Mouse (Mus musculus) midbrain, embryonic 16.5 days (tissue): ENCODE measurements around the gene Wdr45b. TPM values are rescaled to one million over a fixed set of nuclear protein-coding genes. Genes with fewer than 3 reads are reported as not detected.
"Not testable (repeated sequence)": the region's sequence is repeated elsewhere in the genome, so short reads cannot be mapped to it uniquely, and the experiment has no call there.

Experiments
- ATAC-seq: fragments of 200-750 bp; cut with Nextera tagmentation; 2 replicates; pipeline ENCODE4 v1.8.0; 2017; ENCODE audit warnings: moderate TSS enrichment
- H3K27ac ChIP-seq: fragments of 300-500 bp; sonication (generic); 2 replicates; pipeline ENCODE4 v1.5.1; 2014; ENCODE audit warnings: mild to moderate bottlenecking, low read length, mixed read lengths
- H3K27me3 ChIP-seq: fragments of 300-500 bp; sonication (generic); 2 replicates; pipeline ENCODE4 v1.6.1; 2014; ENCODE audit warnings: low read depth, low read length, mixed read lengths; ENCODE audit not compliant: control insufficient read depth, insufficient read depth
- H3K36me3 ChIP-seq: fragments of 300-500 bp; sonication (generic); 2 replicates; pipeline ENCODE4 v1.6.1; 2014; ENCODE audit warnings: mild to moderate bottlenecking, low read length, moderate library complexity, mixed read lengths; ENCODE audit not compliant: control insufficient read depth, insufficient read depth
- H3K4me1 ChIP-seq: fragments of 300-500 bp; sonication (generic); 2 replicates; pipeline ENCODE4 v1.6.1; 2014; ENCODE audit warnings: mild to moderate bottlenecking, low read length, mixed read lengths; ENCODE audit not compliant: control insufficient read depth, insufficient read depth
- H3K4me2 ChIP-seq: fragments of 300-500 bp; sonication (generic); 2 replicates; pipeline ENCODE4 v1.6.1; 2014; ENCODE audit warnings: mild to moderate bottlenecking, low read length, mixed read lengths
- H3K4me3 ChIP-seq: fragments of 300-500 bp; sonication (generic); 2 replicates; pipeline ENCODE4 v1.5.1; 2014; ENCODE audit warnings: low read depth, mild to moderate bottlenecking, low read length, moderate library complexity, mixed read lengths
- H3K9ac ChIP-seq: fragments of 300-500 bp; sonication (generic); 2 replicates; pipeline ENCODE4 v1.6.1; 2014; ENCODE audit warnings: low read depth, low read length, mixed read lengths
- H3K9me3 ChIP-seq: fragments of 300-500 bp; sonication (generic); replicated peaks from 2 replicates; pipeline ENCODE4 v1.6.1; 2014; ENCODE audit warnings: mild to moderate bottlenecking, low read length, mixed read lengths; ENCODE audit not compliant: control insufficient read depth, poor library complexity, severe bottlenecking
- WGBS: fragments of 180-500 bp; shearing (Covaris S2); extraction: QIAGEN DNeasy Blood & Tissue Kit; methylation state at CpG from one replicate; pipeline ENCODE4 v1.1.7; 2014; 5-methylcytosine and 5-hydroxymethylcytosine counted together
- polyA plus RNA-seq: library from polyadenylated mRNA; unstranded; fragments of >200 nt; fragmentation: Nextera tagmentation; extraction: Ambion mirVana; gene quantifications from 2 replicates; pipeline ENCODE4 v1.2.1, GENCODE M21; 2015

The Wdr45b gene
- polyA plus RNA-seq, 1 experiment from 2014 or later = 83.4 TPM

DNA sequence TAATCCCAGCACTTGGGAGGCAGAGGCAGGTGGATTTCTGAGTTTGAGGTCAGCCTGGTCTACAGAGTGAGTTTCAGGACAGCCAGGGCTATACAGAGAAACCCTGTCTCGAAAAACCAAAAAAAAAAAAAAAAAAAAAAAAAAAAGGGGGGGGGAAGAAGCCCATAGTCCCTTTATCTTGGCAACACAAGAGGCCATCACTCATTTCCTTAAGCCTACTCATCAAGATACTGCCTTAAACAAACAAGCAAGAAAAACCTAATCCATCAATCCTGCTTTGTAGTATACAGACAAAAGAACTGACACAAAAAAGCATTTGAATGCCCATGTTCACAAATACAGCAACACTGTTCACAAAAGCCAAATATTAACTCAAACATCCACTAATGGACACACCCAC, 11.8 kb downstream of the Wdr45b start:
- H3K4me2 ChIP-seq, H3K9me3 ChIP-seq, ATAC-seq, H3K27ac ChIP-seq, H3K4me1 ChIP-seq, H3K27me3 ChIP-seq, H3K9ac ChIP-seq, H3K36me3 ChIP-seq, H3K4me3 ChIP-seq: not testable (repeated sequence)
- WGBS = no CpG with 5 or more reads among the region's 1 CpGs

DNA sequence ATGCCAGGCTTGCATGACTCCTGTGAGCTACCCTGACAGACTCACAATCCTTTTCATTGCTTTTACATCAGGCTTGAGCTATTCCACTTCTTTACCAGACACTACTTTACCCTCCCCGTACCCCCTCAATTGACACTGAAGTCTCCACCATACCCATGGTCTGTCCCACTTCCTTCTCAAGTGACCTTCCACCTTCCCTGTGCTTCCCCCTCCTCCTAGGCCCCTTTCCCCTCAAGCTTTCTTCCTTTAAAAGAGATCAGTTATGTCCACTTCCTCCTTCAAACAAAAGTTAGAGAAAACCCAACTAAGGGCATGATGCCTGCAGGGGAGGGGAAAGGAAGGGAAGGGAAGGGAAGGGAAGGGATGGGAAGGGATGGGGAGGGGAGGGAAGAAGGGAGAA, 14.0 kb downstream of the Wdr45b start:
- H3K27ac ChIP-seq = no peak overlapping the region
- WGBS = 100% methylated on average over 1 of the region's 1 CpGs
- H3K36me3 ChIP-seq = peaks cover 8% of the 10 kb centered on the region; the same call in 1 of the 2 replicates
- H3K9ac ChIP-seq = no peak overlapping the region
- H3K4me2 ChIP-seq = no peak overlapping the region
- no peaks in the 10 kb centered on the region for H3K27me3 ChIP-seq
- H3K9me3 ChIP-seq = no peaks in the 10 kb centered on the region
- no peak for ATAC-seq
- no peaks in the 10 kb centered on the region for H3K4me1 ChIP-seq
- no peak overlapping the region for H3K4me3 ChIP-seq

DNA sequence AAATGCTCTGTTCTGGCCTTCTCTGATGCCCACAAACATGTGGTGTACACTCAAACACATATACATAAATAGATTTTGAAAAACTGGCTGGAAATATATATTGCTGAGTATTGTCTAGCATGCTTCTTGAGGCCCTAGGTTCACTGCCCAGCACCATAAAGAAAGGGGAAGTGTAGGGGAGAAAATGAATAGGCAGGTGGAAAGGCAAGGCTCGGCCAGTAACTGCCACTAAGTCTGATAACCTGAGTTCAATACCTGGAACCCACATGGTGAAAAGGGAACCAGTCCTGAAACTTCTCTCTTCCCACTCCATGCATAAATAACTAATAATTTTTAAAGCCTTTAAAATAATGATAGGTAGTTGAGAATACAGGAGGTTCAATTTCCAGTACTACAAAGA, 14.6 kb downstream of the Wdr45b start:
- H3K9me3 ChIP-seq = no peaks in the 10 kb centered on the region
- H3K27me3 ChIP-seq = no peaks in the 10 kb centered on the region
- peaks cover 11% of the 10 kb centered on the region; the same call in 1 of the 2 replicates for H3K36me3 ChIP-seq
- no peak overlapping the region for H3K4me2 ChIP-seq
- no peak for ATAC-seq
- no peak overlapping the region for H3K9ac ChIP-seq
- no peak overlapping the region for H3K27ac ChIP-seq
- H3K4me3 ChIP-seq = no peak overlapping the region
- H3K4me1 ChIP-seq = no peaks in the 10 kb centered on the region
- WGBS = 91% methylated on average over 1 of the region's 1 CpGs

DNA sequence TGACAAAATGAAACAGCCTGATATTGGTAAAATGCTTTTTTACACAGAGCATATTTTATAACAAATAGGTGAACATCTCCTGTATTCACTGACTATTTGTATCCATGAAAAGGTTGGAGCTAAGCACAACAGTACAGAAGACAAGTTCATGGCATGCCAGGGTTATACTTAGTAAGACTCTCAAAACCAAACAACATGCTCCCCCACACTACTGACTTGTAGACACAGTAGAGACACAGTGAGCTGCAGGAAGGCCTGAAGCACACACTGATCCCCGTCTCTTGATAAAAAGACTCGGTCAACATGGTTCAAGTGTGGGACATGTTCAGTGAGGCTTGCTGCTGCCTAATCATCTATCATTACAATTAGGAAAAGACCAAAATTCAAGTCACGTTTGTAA, 22.6 kb downstream of the Wdr45b start:
- peaks cover 36% of the 10 kb centered on the region for H3K36me3 ChIP-seq
- H3K9ac ChIP-seq = no peak overlapping the region
- no peaks in the 10 kb centered on the region for H3K4me1 ChIP-seq
- no peak overlapping the region for H3K4me2 ChIP-seq
- ATAC-seq = no peak
- no peaks in the 10 kb centered on the region for H3K9me3 ChIP-seq
- H3K27me3 ChIP-seq = no peaks in the 10 kb centered on the region
- H3K4me3 ChIP-seq = no peak overlapping the region
- 95% methylated on average over 3 of the region's 3 CpGs for WGBS
- no peak overlapping the region for H3K27ac ChIP-seq

DNA sequence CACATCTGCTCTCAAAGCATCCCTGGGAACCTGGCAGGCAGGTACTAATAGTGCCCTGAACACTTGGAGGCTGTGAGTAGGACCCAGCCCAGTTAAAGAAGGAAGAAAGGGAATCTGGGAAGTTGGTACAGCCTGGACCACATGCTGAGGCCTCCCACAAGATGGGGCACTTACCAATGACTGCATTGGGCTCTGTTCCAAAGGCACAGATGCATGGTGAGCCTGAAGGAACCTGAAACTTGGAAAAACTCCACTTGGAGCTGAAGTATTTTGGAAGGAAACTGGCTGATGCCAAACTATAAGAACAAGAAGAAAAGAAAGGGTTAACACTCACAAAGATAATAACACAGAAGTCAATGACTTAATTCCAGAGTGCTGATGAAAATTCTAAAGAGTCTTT, 25.6 kb downstream of the Wdr45b start:
- no peak overlapping the region for H3K27ac ChIP-seq
- H3K4me2 ChIP-seq = no peak overlapping the region
- no peak for ATAC-seq
- H3K9ac ChIP-seq = no peak overlapping the region
- H3K9me3 ChIP-seq = no peaks in the 10 kb centered on the region
- H3K4me3 ChIP-seq = no peak overlapping the region
- peaks cover 23% of the 10 kb centered on the region for H3K36me3 ChIP-seq
- H3K27me3 ChIP-seq = no peaks in the 10 kb centered on the region
- H3K4me1 ChIP-seq = no peaks in the 10 kb centered on the region

DNA sequence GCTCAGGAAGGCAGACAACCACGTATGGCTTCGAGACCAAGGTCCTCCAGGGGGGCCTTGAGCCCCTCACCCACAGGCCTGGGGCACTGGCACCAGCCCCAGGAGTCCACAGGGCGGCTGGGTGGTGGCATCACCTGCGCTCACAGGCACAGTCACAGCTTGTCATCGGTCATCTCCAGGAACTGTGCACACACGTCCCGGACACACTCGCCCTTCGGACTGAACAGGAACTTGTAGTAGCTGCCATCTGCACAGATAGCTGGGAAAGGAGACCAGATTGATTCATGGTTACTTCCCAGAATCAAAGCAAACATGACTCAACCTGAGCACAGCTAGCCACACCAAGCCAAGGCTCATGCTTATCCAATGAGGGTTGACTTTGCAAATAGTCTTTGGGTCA, 26.0 kb downstream of the Wdr45b start:
- Histone ChIP-seq H3K9ac (no peak overlapping the region), H3K4me1 (no peaks in the 10 kb centered on the region), H3K27me3 (no peaks in the 10 kb centered on the region), H3K36me3 (peaks cover 23% of the 10 kb centered on the region), H3K4me3 (no peak overlapping the region), H3K9me3 (no peaks in the 10 kb centered on the region), H3K4me2 (no peak overlapping the region), H3K27ac (no peak overlapping the region)
- WGBS = 98% methylated on average over 9 of the region's 9 CpGs
- ATAC-seq = no peak

DNA sequence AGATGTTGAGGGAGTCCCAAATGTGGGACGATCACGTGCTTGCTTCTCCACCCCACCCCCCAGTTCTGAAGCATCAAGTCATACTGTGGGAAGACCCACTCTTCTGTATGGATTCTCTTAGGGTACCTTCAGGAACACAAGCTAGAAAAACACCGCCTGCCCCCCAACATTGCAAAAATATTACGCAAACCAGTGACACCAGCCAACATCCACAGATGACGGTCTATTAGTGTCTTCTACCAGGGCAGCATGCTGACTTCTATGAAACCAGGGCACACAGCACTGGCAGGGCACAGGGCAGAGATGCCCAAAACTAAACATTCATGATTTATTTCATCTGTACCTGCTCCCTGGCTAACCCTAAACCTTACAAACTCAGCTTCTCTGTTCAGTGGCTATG, 27.6 kb downstream of the Wdr45b start:
- H3K27me3 ChIP-seq = no peaks in the 10 kb centered on the region
- WGBS = 94% methylated on average over 5 of the region's 5 CpGs

DNA sequence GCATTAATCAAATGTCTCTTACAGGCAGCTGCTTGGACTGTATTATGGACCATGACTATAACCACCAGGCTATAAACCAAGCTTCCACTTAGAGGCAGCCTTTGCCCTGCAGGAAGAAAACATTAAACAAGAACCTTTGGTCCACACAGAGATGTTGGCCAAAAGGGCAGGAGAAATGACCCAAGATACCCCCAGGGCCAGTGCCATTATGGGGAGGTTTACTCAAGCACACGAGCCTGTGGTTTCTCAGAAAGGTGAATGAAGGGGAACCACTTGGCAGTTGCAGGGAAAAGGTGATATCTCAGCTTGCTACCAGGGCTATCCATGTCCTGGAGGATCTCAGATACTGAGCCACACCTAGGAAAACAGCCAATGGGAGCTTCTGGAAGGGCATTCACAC, 28.2 kb downstream of the Wdr45b start:
- peaks cover 21% of the 10 kb centered on the region for H3K36me3 ChIP-seq

More for the DNA sequence above, 27.6 kb downstream of the Wdr45b start:
- H3K4me1 ChIP-seq = no peaks in the 10 kb centered on the region
- H3K9me3 ChIP-seq = no peaks in the 10 kb centered on the region
- H3K36me3 ChIP-seq = peaks cover 21% of the 10 kb centered on the region
- H3K4me3 ChIP-seq = no peak overlapping the region
- H3K27ac ChIP-seq = no peak overlapping the region
- no peak overlapping the region for H3K9ac ChIP-seq
- no peak for ATAC-seq
- H3K4me2 ChIP-seq = no peak overlapping the region

DNA sequence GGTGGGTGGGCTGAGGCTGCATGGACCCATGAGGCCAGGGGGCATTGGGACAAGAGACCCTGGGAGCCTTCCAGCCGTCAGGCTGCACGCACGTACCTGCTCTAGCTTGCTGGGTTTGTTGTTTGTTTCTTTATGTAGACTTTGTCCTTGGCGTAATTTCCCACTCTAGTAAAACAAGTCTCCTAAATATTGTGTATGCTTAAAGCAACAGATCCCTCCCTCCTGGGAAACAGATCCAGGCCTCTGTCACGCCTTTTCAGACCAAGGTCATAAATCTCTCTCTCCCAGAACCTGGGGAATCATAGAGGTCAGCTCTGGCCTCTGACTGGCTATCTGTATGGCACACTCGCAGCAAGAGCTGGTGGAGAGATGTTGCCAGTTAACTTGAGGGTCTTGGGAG, 46.5 kb downstream of the Wdr45b start:
- not testable (repeated sequence) for H3K4me3 ChIP-seq, H3K27ac ChIP-seq, H3K4me2 ChIP-seq, H3K4me1 ChIP-seq, H3K9me3 ChIP-seq, ATAC-seq, H3K27me3 ChIP-seq, H3K9ac ChIP-seq
- H3K36me3 ChIP-seq = peaks cover 27% of the 10 kb centered on the region
- 97% methylated on average over 6 of the region's 6 CpGs for WGBS

More for the DNA sequence above, 28.2 kb downstream of the Wdr45b start:
- Histone ChIP-seq H3K4me2 (no peak overlapping the region), H3K4me1 (no peaks in the 10 kb centered on the region), H3K27me3 (no peaks in the 10 kb centered on the region), H3K27ac (no peak overlapping the region), H3K9ac (no peak overlapping the region), H3K9me3 (no peaks in the 10 kb centered on the region), H3K4me3 (no peak overlapping the region)
- 73% methylated on average over 1 of the region's 1 CpGs for WGBS
- ATAC-seq = no peak

DNA sequence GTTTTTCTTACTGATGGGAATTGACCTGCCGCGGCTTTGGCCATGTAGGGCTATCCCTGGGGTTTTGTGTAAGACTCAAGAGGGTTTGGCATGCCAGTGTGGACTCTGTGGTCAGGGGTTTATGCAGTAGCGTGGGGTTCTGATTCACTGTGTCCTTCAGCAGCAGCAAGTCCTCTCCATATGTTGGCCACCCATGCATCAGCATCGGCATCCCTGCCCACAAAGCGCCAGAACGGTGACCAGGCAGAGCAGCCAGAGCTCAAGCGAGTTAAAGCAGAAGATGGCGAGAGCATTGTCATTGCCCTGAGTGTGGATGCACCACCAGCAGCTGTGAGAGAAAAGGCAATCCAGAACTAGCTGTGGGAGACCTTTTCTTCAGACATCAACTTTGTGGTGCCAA, 47.6 kb downstream of the Wdr45b start:
- 98% methylated on average over 8 of the region's 8 CpGs for WGBS
- 0 out of 2 replicates have a peak, but pooled peaks cover 4% of the 10 kb centered on the region for H3K9me3 ChIP-seq
- no peak overlapping the region for H3K9ac ChIP-seq
- H3K4me1 ChIP-seq = no peaks in the 10 kb centered on the region
- H3K4me3 ChIP-seq = no peak overlapping the region
- no peak overlapping the region for H3K4me2 ChIP-seq
- ATAC-seq = no peak
- peaks cover 30% of the 10 kb centered on the region for H3K36me3 ChIP-seq
- H3K27ac ChIP-seq = no peak overlapping the region
- no peaks in the 10 kb centered on the region for H3K27me3 ChIP-seq
